Mouse (Mus musculus) adrenal gland, postnatal 10 days (tissue): ENCODE measurements at regions not wholly inside any gene's neighbourhood (a gene's known extent, or its start where the extent isn't known, plus 50 kb on each side); places are given as distances from the start of the nearest gene placed in this dataset.

ENCODE experiments used
- DNase-seq: peaks from one replicate; pipeline ENCODE4 v3.0.0; 2021; ENCODE audit warnings: mixed read lengths

DNA sequence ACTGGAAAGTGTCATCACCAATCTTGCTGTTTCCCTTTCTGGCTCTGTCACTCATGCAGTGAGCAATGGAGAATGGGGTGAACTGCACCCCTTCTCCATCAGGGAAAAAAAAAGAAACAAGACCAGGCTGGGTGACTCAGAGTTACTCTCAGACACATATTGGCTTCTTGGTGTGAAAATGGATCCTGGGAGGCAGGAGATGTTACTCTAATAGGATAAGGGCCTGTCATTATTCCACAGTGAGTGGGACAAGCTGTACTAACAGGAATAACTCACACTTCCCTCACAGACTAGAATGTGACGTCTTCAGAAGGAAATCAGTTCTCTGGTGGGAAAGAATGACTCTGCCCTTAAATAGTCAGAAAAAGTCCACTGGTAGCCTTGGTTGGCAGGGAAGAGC, 181.4 kb upstream of the Nlrp1b start:
- no peak for DNase-seq

DNA sequence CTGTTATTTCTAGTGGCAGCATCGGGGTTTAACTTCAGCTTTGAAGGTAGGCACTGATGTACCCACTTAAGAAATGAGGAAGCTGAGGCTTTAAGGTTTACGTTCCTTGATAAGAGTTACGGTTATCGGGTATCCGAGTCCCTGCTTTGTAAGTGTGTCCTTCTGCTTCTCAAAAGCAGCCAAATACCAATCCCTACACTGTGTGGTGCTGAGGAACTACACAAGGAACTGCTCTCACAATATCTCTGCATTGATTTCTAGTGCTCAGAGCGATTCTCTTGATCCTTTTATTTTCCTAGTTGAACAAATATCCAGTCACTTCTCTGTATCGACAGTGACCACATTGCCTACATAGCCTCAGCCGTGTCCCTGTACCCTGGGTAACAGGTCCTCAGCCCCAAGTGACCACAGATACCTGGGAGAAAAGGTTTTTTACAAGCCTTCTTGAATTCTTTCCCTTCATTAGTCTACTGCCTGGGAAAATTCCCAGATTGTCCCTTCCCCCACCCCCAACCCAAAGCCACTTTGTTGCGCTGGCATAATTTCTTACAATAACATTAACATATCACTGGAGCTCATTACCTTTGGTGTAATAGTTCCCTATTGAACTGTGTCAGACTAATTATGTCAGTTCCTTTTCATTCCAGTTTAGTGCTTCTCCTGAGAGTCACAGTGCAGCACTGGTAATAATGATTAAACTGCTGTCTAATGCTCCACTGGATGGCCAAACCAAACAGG, 184.0 kb upstream of the Nlrp1b start:
- no peak for DNase-seq

- no peak for DNase-seq
Measured at GRCm38 (mm10) chr11:71415451-71415850, 184.9 kb upstream of the Nlrp1b start.

- DNase-seq: no peak
Measured at GRCm38 (mm10) chr11:71422291-71422840, 191.8 kb upstream of the Nlrp1b start.

DNA sequence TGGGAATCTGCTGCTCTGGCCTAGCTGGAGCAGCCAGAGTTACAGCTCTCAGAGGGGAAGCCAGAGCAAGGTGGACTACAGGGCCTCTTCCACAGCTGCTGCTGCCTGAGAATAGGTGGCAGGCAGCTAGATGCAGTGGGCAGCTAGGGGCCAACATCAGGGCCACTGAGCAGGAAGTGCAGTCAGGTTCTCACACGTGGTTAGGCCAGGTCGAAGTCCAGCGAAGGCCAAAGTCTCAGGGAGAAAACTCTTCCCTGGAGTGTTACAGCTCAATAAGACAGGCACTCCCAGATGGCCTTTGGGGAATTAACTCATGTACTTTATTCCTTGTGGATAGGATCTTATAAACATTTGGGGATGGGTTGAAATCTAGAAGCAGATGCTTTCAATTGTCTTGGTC, 192.7 kb upstream of the Nlrp1b start:
- DNase-seq: no peak

GRCm38 (mm10) chr11:71424879-71425278, 194.3 kb upstream of the Nlrp1b start:
- DNase-seq: no peak

- DNase-seq: no peak
Measured at GRCm38 (mm10) chr11:71429739-71430138, 199.2 kb upstream of the Nlrp1b start.

- DNase-seq: no peak
Measured at GRCm38 (mm10) chr11:71434241-71434640, 203.7 kb upstream of the Nlrp1b start.

- no peak for DNase-seq
Measured at GRCm38 (mm10) chr11:71434886-71435285, 204.4 kb upstream of the Nlrp1b start.

DNA sequence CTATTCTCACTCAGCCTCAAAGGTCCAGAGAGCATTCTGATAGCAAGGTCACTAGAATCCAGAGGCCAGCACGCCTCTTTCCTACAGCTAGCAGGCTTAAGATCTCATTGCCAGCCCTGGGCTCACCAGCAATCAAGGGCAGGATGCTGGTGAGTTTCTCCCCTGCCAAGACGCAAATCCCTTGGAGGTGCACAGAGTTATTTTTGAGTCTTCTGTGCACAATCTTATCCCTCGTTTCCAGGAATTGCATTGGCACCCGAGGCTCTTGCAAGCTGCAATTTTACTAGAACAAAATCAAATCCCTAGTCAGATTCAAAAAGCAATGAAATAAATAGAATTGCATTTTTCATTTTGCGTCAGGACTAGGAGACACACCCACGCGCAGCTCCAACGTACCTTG, 205.2 kb upstream of the Nlrp1b start:
- no peak for DNase-seq

GRCm38 (mm10) chr11:71436335-71436734, 205.8 kb upstream of the Nlrp1b start:
- no peak for DNase-seq

DNA sequence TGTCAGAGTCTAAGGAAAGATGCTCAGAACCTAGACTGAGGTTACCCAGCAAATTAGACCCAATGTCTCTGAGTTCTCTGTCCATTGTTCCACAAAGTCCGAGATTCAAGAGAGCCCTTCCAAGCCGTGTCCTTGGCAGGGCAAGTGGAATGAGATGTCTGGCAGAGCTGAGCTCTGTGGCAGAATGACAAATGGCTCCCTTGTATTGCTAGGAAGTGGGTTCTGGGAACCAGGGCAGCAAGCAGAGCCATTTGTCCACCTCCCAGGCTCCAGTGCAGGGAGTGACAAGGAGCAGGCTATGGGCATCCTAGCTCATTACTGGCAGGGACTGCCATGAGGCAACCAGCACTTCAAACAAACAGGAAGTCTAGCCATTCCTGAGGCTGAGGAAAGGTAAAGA, 206.3 kb upstream of the Nlrp1b start:
- DNase-seq: peak; percentile 28

GRCm38 (mm10) chr11:71439871-71440270, 209.3 kb upstream of the Nlrp1b start:
- DNase-seq: no peak

DNA sequence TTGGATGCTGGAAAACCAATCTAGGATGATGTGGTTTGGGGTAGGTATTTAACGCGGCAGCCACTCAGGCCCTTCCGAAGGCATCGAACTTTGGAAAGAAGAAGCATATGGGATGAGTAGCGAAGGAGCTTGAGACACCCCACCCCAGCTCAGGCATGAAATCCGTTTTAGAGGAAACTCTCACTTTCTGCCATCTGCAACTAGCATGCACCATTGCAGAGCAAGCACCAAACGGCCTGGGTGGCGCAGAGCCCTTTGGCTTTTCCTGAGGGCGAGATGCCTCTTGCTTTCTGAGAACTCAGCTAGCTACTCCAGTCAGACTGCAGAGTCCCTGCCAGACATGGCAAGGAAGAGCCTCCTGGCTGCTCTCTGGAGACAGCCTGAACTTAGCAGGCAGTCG, 209.9 kb upstream of the Nlrp1b start:
- no peak for DNase-seq

- DNase-seq: no peak
Measured at GRCm38 (mm10) chr11:71444056-71444455, 213.5 kb upstream of the Nlrp1b start.

DNA sequence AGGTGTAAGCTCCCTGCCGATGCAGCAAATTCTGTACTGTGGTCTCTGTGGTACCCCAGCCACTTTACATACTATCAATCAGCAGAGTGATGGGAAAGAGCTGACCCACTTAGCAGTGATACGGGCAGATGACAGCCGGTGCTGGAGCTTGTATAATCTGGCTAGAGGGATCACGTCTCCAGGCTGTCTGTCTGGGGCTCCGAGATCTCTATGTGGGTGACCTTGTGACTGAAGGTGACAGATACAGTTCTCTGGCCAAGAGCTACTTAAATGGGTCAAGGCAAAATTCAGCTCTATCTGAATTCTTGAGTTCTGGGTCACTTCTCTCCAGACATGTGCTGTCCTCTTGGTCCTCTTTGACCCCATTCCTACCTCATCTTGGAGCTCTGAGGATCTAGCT, 216.1 kb upstream of the Nlrp1b start:
- peak; percentile 27 for DNase-seq

DNA sequence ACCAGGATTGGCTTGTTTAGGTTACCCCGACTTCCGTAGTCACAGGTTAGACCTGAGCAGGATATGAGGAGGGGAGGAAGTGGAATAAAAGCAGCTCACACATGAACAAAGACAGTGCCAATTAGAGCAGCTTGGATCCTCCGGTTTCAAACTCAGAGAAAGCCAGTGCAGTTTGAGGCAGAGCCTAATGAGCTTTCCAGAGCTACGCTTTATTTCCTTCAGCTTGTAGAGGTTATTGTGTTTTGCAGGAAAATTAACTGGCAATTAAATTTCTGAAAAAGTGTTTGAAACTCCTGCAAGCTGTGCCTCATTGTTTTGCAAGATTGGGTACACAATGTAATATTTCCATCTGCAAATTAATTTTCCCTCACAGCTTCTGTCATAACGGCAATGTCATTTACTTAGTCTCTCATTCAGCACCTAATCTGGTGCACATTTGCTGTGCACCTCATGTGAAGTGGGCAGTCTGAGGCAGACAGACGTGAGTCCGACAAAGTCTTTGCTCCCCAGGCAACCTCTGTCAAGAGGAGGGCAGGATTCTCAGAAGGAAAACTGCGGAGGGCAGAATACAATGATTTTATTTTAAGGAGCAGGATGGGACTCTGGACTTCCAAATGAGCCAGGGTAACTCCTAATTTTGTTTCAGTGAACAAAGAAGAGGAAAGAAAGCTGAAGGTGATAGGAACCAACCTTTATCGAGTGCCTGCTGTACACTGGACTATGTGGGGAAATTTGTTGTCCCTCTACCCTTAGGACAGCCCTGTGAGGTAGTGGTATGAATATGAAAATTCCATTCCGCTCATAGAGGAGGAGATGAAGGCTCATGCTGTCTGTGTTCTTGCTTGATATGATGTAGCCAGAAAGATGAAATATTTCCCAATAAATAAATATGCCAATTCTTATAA, 217.6 kb upstream of the Nlrp1b start:
- no peak for DNase-seq

DNA sequence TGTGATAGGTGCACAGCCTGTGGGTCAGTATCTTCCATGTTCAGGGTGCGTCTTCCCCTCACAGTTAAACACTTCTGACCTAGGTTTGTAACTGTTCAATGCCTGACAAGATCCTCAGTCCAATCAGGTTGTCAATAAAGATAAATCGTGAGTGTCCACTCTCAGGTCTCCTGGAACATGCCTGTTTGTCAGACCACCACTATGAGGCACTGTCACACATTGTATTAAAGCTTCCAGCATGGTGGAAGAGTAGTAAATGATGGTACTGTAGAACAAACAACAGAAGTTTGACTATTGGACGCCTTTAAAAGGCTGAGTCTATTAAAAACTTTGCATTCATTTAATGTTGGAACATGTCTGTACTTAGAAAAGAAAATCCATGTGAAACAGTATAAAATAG, 249.6 kb upstream of the Nlrp1b start:
- DNase-seq: no peak

DNA sequence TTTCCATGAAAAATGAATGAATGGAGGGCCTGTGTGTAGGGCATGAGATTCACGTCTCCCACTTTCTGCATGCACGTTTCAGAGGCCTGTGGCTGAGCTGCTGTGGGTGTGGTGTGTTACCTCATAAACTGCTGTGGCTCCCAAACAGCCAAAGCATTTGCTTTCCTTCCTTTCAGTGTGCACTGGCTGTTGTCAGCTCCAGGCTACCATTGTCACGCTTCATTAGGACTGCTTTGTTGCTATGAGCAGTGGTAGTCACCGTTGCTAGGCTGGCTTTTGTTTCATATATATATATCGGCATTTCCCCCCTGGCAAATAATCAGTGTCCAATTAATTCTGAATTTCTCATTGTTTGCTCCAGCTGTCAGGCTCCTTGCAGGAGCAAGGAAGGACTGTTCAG, 251.9 kb upstream of the Wscd1 start:
- no peak for DNase-seq

DNA sequence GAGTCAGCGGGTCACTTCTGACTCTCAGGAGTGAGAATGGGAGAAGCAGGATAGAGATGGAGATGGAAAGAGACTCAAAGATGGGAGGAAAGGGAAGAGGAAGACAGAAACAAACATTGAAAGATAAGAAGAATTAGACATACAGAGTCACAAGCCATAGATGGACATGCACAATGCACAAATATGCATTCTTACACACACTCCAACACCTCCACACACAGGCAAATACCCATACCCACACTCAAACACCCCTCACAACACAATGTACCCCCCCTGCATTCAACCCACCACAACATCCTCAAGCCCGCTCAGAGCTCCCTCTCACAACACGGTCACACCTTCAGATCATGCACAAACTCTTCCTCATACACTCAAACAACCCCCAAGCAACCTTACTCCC, 251.4 kb upstream of the Wscd1 start:
- DNase-seq: no peak

- DNase-seq: no peak
Measured at GRCm38 (mm10) chr11:71502156-71502555, 247.6 kb upstream of the Wscd1 start.

DNA sequence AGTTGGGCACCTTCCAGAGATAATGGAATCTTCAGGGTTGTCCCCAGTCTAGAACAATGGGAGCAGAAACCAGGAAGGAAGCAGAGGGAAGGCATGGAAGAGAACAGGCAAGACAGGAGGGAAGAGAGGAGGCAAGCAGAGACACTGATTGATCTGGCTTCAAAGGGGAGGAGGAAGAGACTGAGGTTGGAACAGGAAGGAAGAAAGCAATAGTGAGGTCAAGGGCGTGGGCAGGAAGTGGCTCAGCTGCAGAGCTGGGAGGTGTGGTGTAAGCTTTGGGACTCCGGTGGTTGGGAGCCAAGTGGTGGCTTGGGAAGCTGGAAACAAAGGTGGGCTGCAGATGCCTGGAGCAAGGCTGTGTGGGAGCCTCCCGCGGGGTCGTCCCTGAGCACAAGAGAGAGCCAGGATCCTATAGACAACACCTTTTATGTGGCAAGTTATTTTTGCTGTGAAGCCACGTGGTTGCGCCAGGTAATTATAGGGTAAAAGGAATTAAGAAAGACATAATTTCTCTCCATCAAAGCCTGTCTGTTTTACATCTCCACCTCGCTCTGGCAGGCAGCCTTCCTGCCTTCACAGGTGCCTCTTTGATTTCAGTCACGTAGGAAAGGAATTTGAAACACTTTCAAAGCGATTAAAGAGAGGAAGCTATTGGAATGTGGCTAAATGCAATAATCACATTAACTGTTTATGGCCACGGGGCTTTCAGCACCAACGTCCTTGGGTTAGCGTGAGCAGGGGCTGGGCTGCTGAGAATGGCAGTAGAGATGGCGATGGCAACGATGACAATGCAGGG, 237.3 kb upstream of the Wscd1 start:
- peak; percentile 6 for DNase-seq

GRCm38 (mm10) chr11:71513067-71513350, 236.7 kb upstream of the Wscd1 start:
- DNase-seq: no peak
